Mouse (Mus musculus) retina, embryonic 14.5 days (tissue): ENCODE measurements around the gene Sept8.

ENCODE experiments used
- DNase-seq: peaks from one replicate; pipeline ENCODE4 v3.0.0-alpha.2; 2015; ENCODE audit warnings: low spot score

The Sept8 gene

GRCm38 (mm10) chr11:53583151-53583550 is 64.1 kb downstream of the Sept8 start:
- DNase-seq = no peak

DNA sequence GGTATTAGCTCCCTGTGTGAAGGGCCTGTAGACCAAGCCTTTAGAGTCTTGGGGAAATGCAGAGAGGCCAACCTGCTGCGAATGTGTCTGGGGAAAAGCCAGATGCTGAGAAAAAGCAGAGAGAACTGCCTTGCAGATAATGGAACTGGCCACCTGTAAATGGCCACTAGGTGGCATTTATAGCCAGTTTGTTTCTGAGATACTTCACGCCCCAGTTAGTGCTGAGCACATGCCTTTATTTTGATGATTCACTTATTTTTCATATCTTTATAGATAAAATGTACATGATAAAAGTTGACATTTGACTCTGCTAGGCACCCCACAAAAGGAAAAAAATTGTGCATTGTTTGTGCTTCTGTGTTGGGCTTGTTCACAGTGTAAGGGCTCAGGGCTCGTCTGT is 65.8 kb downstream of the Sept8 start:
- peak; percentile 71 for DNase-seq

DNA sequence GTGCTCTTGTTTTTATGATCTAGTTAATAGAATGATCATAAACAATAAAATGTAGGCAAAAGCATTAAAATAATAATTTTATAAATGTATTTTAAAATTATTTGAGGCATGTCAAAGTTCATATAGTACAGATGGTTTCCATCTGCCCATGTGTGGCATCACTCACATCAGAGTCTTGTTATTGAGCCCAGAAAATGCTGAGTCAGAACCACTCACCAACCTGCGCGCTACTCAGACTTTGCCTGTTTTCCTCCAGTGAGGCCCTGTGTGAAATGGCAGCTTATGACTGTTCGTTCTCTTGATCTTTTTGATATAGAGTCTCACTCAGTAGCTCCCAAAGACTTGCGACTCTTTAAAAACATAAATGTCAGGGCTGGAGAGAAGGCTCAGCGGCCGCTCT is 66.5 kb downstream of the Sept8 start:
- DNase-seq = no peak

DNA sequence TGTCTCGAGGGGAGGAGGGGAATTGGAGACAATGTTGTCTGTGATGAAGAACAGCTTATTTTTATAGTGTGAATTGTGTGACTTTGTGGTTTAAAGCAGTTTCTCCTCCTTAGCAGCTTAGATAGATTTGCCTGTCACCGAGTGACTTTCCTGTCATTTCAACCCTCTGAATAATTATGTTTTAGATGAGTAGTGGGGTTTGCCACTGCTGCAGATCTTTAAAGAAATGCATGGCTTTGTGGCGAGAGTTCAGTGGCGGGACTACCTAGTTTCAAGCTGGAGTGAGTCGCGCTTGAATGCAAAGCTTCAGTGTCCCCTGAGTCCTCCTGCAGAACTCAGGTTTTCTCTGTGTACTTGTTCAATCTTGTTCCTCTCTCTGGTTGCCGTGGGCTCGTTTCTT is 69.2 kb downstream of the Sept8 start:
- no peak for DNase-seq

- peak; percentile 68 for DNase-seq
Measured at GRCm38 (mm10) chr11:53590368-53590768, 71.3 kb downstream of the Sept8 start.

GRCm38 (mm10) chr11:53591116-53591515 is 72.1 kb downstream of the Sept8 start:
- no peak for DNase-seq
